Comparison of ENCODE assay signal across 7 mouse cellular contexts in the genomic region with DNA sequence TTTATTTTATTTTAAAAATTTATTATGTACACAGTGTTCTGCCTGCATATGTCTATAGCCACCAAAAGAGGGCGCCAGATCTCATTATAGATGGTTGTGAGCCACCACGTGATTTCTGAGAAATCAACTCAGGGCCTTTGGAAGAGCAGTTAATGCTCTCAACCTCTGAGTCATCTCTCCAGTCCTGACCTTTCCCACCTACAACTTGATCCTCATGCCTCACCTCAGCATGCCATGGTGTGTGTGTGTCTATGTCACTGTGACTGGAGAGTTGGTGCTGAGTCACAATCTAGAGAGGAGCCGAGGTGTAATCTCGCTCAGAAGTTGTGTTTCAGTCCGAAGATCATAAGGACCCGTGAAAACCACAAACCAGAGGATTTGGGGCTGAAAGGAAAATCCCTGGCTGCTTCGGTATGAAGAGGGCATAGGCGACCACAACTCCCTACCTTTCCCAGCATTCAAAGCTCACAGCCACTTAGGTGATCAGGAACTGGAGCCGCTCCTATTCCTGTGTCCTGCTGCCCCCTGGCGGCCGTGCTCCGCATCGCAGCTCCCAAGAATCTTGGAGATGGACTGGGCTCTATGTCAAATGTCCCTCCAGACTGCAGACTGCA. TPM values are rescaled to one million over a fixed set of nuclear protein-coding genes. Genes with fewer than 3 reads are reported as not detected.
DNase-seq lines count a peak whose midpoint lies in the region; ATAC-seq and TF ChIP-seq lines count a peak whose summit lies in the region.

No protein-coding gene starts in this region.

- peak; percentile 22; the same call in 1 of the 2 replicates for ATAC-seq in G1E (ENCODE audit: extremely low read depth, insufficient number of reproducible peaks, low FRiP score, poor library complexity, severe bottlenecking)
- no peak for ATAC-seq in embryonic facial prominence, embryonic 14.5 days (ENCODE audit: low read depth)

- peak; percentile 13 for DNase-seq in G1E (ENCODE audit: low spot score)
- peak; percentile 98 for DNase-seq in adrenal gland, postnatal 25 days
- DNase-seq in embryonic facial prominence, embryonic 14.5 days (ENCODE audit: low spot score), result peak; percentile 54
- peak; percentile 47 for DNase-seq in heart, postnatal 25 days (ENCODE audit: low spot score)
- peak; percentile 84 to 89 for DNase-seq in layer of hippocampus, postnatal 36 days

- peaks cover 5% of the 10 kb centered on the region for H3K4me1 ChIP-seq in G1E (ENCODE audit: insufficient read depth, low read depth, low read length)
- H3K4me1 ChIP-seq in embryonic facial prominence, embryonic 14.5 days (ENCODE audit: control insufficient read depth, insufficient read depth, low read length), result no peaks in the 10 kb centered on the region
- peaks cover 9% of the 10 kb centered on the region for H3K4me1 ChIP-seq in megakaryocyte, embryonic 14.5 days
- peaks cover 13% of the 10 kb centered on the region; the same call in 1 of the 2 replicates for H3K4me1 ChIP-seq in small intestine, adult 2 months (ENCODE audit: control insufficient read depth, insufficient read depth, insufficient read length, low read length)

- H3K27ac ChIP-seq in embryonic facial prominence, embryonic 14.5 days (replicated peaks; ENCODE audit: low read depth, low read length), result no peak overlapping the region
- peak overlapping the region; percentile 92 for H3K27ac ChIP-seq in small intestine, adult 2 months (ENCODE audit: insufficient read depth, low read depth, low read length)

- H3K9me3 ChIP-seq in G1E (replicated peaks), result peaks cover 9% of the 10 kb centered on the region
- no peaks in the 10 kb centered on the region for H3K9me3 ChIP-seq in embryonic facial prominence, embryonic 14.5 days (ENCODE audit: control insufficient read depth, low read length)
- peaks cover 13% of the 10 kb centered on the region for H3K9me3 ChIP-seq in megakaryocyte, embryonic 14.5 days

- no peak overlapping the region for H3K4me2 ChIP-seq in embryonic facial prominence, embryonic 14.5 days (ENCODE audit: low read depth, low read length)

- intact Hi-C loops in heart, postnatal 25 days (cut with DNase I), result loop anchor here (1.0 kb wide), 2 partner anchors 43 to 1335 kb away; no protein-coding TSS in a partner anchor

- peak; percentile 79; the same call in 1 of the 2 replicates for TF ChIP-seq CTCF in G1E (IDR thresholded peaks at IDR 0.05; ENCODE audit: low read depth, low read length)
- peak; percentile 98 for TF ChIP-seq CTCF in small intestine, adult 2 months (IDR thresholded peaks at IDR 0.05; ENCODE audit: extremely low read depth, insufficient read length, insufficient replicate concordance, low read depth, low read length)

- H3K27me3 ChIP-seq in G1E (ENCODE audit: insufficient read depth, low read length), result no peaks in the 10 kb centered on the region; the same call in 1 of the 2 replicates
- no peaks in the 10 kb centered on the region for H3K27me3 ChIP-seq in embryonic facial prominence, embryonic 14.5 days (replicated peaks; ENCODE audit: control insufficient read depth, insufficient read depth, low read length)
- peaks cover 42% of the 10 kb centered on the region for H3K27me3 ChIP-seq in megakaryocyte, embryonic 14.5 days (replicated peaks)
- H3K27me3 ChIP-seq in small intestine, adult 2 months (ENCODE audit: control insufficient read depth, insufficient read depth, low read length), result no peaks in the 10 kb centered on the region

- TF ChIP-seq POLR2A in small intestine, adult 2 months (IDR thresholded peaks at IDR 0.05; ENCODE audit: low read depth, low read length), result no peak

- WGBS in embryonic facial prominence, embryonic 14.5 days, result 25% methylated on average over 13 of the region's 13 CpGs
- 10% methylated on average over 13 of the region's 13 CpGs for WGBS in small intestine, adult 2 months

- H3K36me3 ChIP-seq in G1E (replicated peaks), result no peaks in the 10 kb centered on the region
- no peaks in the 10 kb centered on the region for H3K36me3 ChIP-seq in embryonic facial prominence, embryonic 14.5 days (ENCODE audit: control insufficient read depth, insufficient read depth, low read length)
- peaks cover 2% of the 10 kb centered on the region for H3K36me3 ChIP-seq in megakaryocyte, embryonic 14.5 days (replicated peaks; ENCODE audit: low read length)
- no peaks in the 10 kb centered on the region for H3K36me3 ChIP-seq in small intestine, adult 2 months (ENCODE audit: control insufficient read depth, insufficient read depth, low read length)

- no peak overlapping the region; the same call in 1 of the 2 replicates for H3K4me3 ChIP-seq in G1E (ENCODE audit: low read depth, low read length)
- H3K4me3 ChIP-seq in embryonic facial prominence, embryonic 14.5 days (ENCODE audit: low read depth, low read length), result no peak overlapping the region
- H3K4me3 ChIP-seq in megakaryocyte, embryonic 14.5 days (replicated peaks), result peak overlapping the region; percentile 72
- H3K4me3 ChIP-seq in small intestine, adult 2 months (ENCODE audit: low read depth, low read length), result peak overlapping the region; percentile 49

- H3K9ac ChIP-seq in embryonic facial prominence, embryonic 14.5 days (ENCODE audit: low read depth, low read length), result no peak overlapping the region

RNA-seq across cellular contexts. Expression of gene H2-Q1, which starts 18.5 kb away (rescaled TPM):
- total RNA-seq in G1E (2014; fragmentation: Nextera tagmentation) (not detected in 2 replicates), G1E (2017) (0.16 TPM in 1 of 2 replicates, not detected in the other)
- not detected in 2 replicates for polyA plus RNA-seq in G1E (2012)
- total RNA-seq in adrenal gland, postnatal 25 days (2021), result 0.90 and 2.0 TPM in 2 replicates
- polyA plus RNA-seq in embryonic facial prominence, embryonic 14.5 days (2014; fragmentation: Nextera tagmentation; extraction: Ambion mirVana), result 0.25 TPM in 1 of 2 replicates, not detected in the other
- total RNA-seq in heart, postnatal 25 days (2021), result 1 to 10 TPM in 1 of 2 experiments, under 1 TPM in 1; 0.23 to 1.1 TPM
- under 1 TPM in 1 of 2 experiments, not detected in 1; 0.20 TPM for total RNA-seq in layer of hippocampus, postnatal 36 days (2021)
- 1.5 and 7.3 TPM in 2 replicates for polyA plus RNA-seq in megakaryocyte, embryonic 14.5 days (2012; ENCODE audit: insufficient read depth, low replicate concordance)
- 36.3 and 83.4 TPM in 2 replicates for polyA plus RNA-seq in small intestine, adult 2 months (2012; rRNA removed)

RNA-seq across cellular contexts. Expression of gene H2-D1, which starts 39.2 kb away (rescaled TPM):
- total RNA-seq in G1E (2014; fragmentation: Nextera tagmentation), result 50.2 and 53.6 TPM in 2 replicates
- 109 and 115 TPM in 2 replicates for total RNA-seq in G1E (2017)
- 88.5 and 106 TPM in 2 replicates for polyA plus RNA-seq in G1E (2012)
- total RNA-seq in adrenal gland, postnatal 25 days (2021), result 86.1 and 109 TPM in 2 replicates
- polyA plus RNA-seq in embryonic facial prominence, embryonic 14.5 days (2014; fragmentation: Nextera tagmentation; extraction: Ambion mirVana), result 46.9 and 51.7 TPM in 2 replicates
- total RNA-seq in heart, postnatal 25 days (2021), result 10 to 100 TPM; 84.3 to 89.6 TPM
- 10 to 100 TPM; 13.4 to 18.0 TPM for total RNA-seq in layer of hippocampus, postnatal 36 days (2021)
- 170 and 362 TPM in 2 replicates for polyA plus RNA-seq in megakaryocyte, embryonic 14.5 days (2012; ENCODE audit: insufficient read depth, low replicate concordance)
- polyA plus RNA-seq in small intestine, adult 2 months (2012; rRNA removed), result 776 and 1,546 TPM in 2 replicates

RNA-seq across cellular contexts. Expression of gene H2-Q2, which starts 40.3 kb away (rescaled TPM):
- total RNA-seq in G1E (2014; fragmentation: Nextera tagmentation), result not detected in 2 replicates
- not detected in 2 replicates for total RNA-seq in G1E (2017)
- not detected in 2 replicates for polyA plus RNA-seq in G1E (2012)
- 1.1 TPM in 1 of 2 replicates, not detected in the other for total RNA-seq in adrenal gland, postnatal 25 days (2021)
- polyA plus RNA-seq in embryonic facial prominence, embryonic 14.5 days (2014; fragmentation: Nextera tagmentation; extraction: Ambion mirVana), result 0.22 and 0.62 TPM in 2 replicates
- total RNA-seq in heart, postnatal 25 days (2021), result under 1 TPM; 0.95 to 0.99 TPM
- total RNA-seq in layer of hippocampus, postnatal 36 days (2021), result under 1 TPM in 1 of 2 experiments, not detected in 1; 0.37 TPM
- polyA plus RNA-seq in megakaryocyte, embryonic 14.5 days (2012; ENCODE audit: insufficient read depth, low replicate concordance), result 6.7 TPM in 1 of 2 replicates, not detected in the other
- 554 and 1,052 TPM in 2 replicates for polyA plus RNA-seq in small intestine, adult 2 months (2012; rRNA removed)

Comparison
In these comparisons a context has a peak if more than half of its experiments do, and no peak if none do; other contexts are left out.
1. DNase-seq: peak in every context shown above with its lines; median percentile 98 in adrenal gland, postnatal 25 days; 86 in layer of hippocampus, postnatal 36 days; 54 in embryonic facial prominence, embryonic 14.5 days; 47 in heart, postnatal 25 days; 13 in G1E.
2. H3K4me3 ChIP-seq: peak in megakaryocyte, embryonic 14.5 days (single experiment) and small intestine, adult 2 months (single experiment); none in G1E (single experiment) and embryonic facial prominence, embryonic 14.5 days (single experiment).